Mouse (Mus musculus): ENCODE results near the gene Nub1. TPM values are rescaled to one million over a fixed set of nuclear protein-coding genes. Genes with fewer than 3 reads are reported as not detected.
"Not testable (repeated sequence)": the region's sequence is repeated elsewhere in the genome, so short reads cannot be mapped to it uniquely, and the experiment has no call there.

Gene Nub1
- polyA plus RNA-seq, 1 experiment = 81.1 TPM

DNA sequence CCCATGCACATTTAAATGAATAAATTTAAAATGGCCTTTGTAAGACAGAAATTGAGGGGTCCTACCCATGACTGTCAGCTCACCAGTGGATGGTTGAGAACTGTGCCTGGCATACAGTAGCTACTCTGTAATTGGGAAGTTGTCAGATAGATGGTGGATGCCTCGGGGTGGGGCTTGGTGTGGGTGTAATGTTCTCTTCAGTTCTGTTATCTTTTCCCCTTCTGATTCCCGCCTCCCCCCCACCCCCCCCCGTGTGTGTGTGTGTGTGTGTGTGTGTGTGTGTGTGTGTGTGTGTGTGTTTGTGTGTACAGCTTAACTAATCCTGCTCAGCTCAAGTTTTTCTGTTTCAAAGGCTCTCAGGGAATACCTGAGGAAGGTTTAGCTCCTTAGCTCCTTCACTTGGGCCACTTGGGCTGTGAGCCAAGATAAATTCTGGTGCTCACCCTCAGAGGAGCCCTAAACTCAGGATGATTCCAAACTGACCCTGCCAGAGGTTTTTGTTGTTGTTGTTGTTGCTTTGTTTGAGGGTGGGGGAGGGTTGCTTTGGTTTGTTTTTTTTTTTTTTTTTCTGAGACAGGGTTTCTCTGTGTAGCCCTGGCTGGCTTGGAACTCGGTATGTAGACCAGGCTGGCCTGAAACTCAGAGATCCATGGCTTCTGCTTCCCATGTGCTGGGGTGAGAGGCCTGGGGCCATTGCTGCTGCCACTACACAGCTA, 25.5 kb upstream of the Nub1 start:
- Histone ChIP-seq H3K4me3 (ENCODE audit: low read depth, low read length) (no peak overlapping the region), H3K27ac (ENCODE audit: insufficient read depth, low read length) (peak overlapping the region; percentile 70; the same call in 1 of the 2 replicates), H3K27me3 (ENCODE audit: control insufficient read depth, insufficient read depth, low read length, poor library complexity, severe bottlenecking) (no peaks in the 10 kb centered on the region), H3K36me3 (ENCODE audit: control insufficient read depth, insufficient read depth, low read length, poor library complexity, severe bottlenecking) (no peaks in the 10 kb centered on the region), H3K9me3 (replicated peaks; ENCODE audit: control insufficient read depth, insufficient read depth, low read length, poor library complexity, severe bottlenecking) (peaks cover 7% of the 10 kb centered on the region; the same call in 1 of the 2 replicates), H3K4me1 (ENCODE audit: control insufficient read depth, insufficient read depth, low read length) (no peaks in the 10 kb centered on the region), H3K9ac (ENCODE audit: low read depth, poor library complexity, severe bottlenecking) (no peak overlapping the region)
- TF ChIP-seq POLR2A (IDR thresholded peaks at IDR 0.05; ENCODE audit: insufficient read depth, low read length) (no peak), CTCF (IDR thresholded peaks at IDR 0.05; ENCODE audit: low read depth, low read length) (no peak), EP300 (IDR thresholded peaks at IDR 0.05; ENCODE audit: insufficient read depth, low read depth, low read length) (no peak)

DNA sequence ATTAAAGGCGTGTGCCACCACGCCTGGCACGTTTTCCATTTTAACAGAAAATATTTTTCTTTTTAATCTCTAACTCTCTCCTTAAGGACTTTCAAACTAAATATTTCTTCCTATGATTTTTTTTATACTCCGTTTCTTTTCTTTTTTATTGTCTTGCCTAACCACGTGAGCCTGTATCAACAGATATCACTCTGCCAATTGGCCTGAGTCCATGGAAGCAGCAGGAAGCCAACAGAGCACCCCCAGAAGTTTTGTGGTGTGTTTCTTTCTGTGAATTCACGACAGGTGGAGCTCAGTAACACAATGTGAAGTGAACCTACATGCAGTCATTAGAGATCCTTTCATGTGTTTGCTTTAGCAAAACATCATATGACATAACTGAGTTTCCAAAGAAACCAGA, 23.9 kb upstream of the Nub1 start:
- Histone ChIP-seq H3K4me3 (ENCODE audit: low read depth, low read length) (no peak overlapping the region), H3K9me3 (replicated peaks; ENCODE audit: control insufficient read depth, insufficient read depth, low read length, poor library complexity, severe bottlenecking) (peaks cover 14% of the 10 kb centered on the region), H3K9ac (ENCODE audit: low read depth, poor library complexity, severe bottlenecking) (no peak overlapping the region), H3K27ac (ENCODE audit: insufficient read depth, low read length) (no peak overlapping the region), H3K36me3 (ENCODE audit: control insufficient read depth, insufficient read depth, low read length, poor library complexity, severe bottlenecking) (no peaks in the 10 kb centered on the region), H3K4me1 (ENCODE audit: control insufficient read depth, insufficient read depth, low read length) (no peaks in the 10 kb centered on the region), H3K27me3 (ENCODE audit: control insufficient read depth, insufficient read depth, low read length, poor library complexity, severe bottlenecking) (no peaks in the 10 kb centered on the region)
- TF ChIP-seq EP300 (IDR thresholded peaks at IDR 0.05; ENCODE audit: insufficient read depth, low read depth, low read length) (no peak), POLR2A (IDR thresholded peaks at IDR 0.05; ENCODE audit: insufficient read depth, low read length) (no peak), CTCF (IDR thresholded peaks at IDR 0.05; ENCODE audit: low read depth, low read length) (no peak)

DNA sequence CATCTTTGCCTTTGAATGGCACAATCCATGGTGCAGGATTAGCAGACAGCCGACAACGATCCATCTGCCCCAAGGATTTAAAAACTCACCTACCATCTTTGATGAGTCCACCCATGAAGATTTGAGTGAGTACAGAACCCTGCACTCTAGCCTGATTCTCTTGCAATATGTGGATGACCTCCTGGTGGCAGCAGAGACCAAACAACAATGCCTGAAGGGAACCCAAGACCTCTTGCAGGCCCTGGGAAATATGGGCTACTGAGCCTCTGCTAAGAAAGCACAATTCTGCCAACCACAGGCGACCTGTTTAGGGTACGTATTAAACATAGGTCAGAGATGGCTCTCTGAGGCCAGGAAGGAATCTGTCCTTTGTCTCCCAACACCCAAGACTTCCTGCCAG, 11.1 kb upstream of the Nub1 start:
- Histone ChIP-seq H3K9me3 (replicated peaks; ENCODE audit: control insufficient read depth, insufficient read depth, low read length, poor library complexity, severe bottlenecking) (peaks cover 8% of the 10 kb centered on the region), H3K27ac (ENCODE audit: insufficient read depth, low read length) (no peak overlapping the region), H3K9ac (ENCODE audit: low read depth, poor library complexity, severe bottlenecking) (no peak overlapping the region), H3K27me3 (ENCODE audit: control insufficient read depth, insufficient read depth, low read length, poor library complexity, severe bottlenecking) (no peaks in the 10 kb centered on the region), H3K4me3 (ENCODE audit: low read depth, low read length) (no peak overlapping the region), H3K4me1 (ENCODE audit: control insufficient read depth, insufficient read depth, low read length) (no peaks in the 10 kb centered on the region), H3K36me3 (ENCODE audit: control insufficient read depth, insufficient read depth, low read length, poor library complexity, severe bottlenecking) (no peaks in the 10 kb centered on the region)
- TF ChIP-seq CTCF (IDR thresholded peaks at IDR 0.05; ENCODE audit: low read depth, low read length) = peak; percentile 65
- no peak for TF ChIP-seq POLR2A (IDR thresholded peaks at IDR 0.05; ENCODE audit: insufficient read depth, low read length)

DNA sequence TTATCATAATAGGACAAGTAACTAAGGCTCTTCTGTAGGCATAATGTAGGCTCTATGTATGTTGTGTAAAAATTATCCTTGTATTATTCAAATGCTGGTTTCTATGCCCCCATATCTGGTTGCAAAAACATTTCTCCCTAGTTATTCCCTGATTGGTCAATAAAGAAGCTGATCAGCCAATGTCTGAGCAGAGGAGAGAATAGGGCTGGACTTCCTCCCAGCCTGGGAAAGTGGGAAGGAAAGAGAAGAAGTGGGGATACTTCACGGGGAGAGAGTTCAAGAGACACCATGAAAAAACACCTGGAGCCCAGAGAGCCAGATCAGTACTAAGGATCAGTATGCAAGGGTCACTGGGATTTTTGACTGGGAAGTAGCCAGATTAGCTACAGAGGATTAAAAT, 3.9 kb upstream of the Nub1 start:
- TF ChIP-seq CTCF (IDR thresholded peaks at IDR 0.05; ENCODE audit: low read depth, low read length) = no peak
- no peak for TF ChIP-seq POLR2A (IDR thresholded peaks at IDR 0.05; ENCODE audit: insufficient read depth, low read length)
- no peak for TF ChIP-seq EP300 (IDR thresholded peaks at IDR 0.05; ENCODE audit: insufficient read depth, low read depth, low read length)

DNA sequence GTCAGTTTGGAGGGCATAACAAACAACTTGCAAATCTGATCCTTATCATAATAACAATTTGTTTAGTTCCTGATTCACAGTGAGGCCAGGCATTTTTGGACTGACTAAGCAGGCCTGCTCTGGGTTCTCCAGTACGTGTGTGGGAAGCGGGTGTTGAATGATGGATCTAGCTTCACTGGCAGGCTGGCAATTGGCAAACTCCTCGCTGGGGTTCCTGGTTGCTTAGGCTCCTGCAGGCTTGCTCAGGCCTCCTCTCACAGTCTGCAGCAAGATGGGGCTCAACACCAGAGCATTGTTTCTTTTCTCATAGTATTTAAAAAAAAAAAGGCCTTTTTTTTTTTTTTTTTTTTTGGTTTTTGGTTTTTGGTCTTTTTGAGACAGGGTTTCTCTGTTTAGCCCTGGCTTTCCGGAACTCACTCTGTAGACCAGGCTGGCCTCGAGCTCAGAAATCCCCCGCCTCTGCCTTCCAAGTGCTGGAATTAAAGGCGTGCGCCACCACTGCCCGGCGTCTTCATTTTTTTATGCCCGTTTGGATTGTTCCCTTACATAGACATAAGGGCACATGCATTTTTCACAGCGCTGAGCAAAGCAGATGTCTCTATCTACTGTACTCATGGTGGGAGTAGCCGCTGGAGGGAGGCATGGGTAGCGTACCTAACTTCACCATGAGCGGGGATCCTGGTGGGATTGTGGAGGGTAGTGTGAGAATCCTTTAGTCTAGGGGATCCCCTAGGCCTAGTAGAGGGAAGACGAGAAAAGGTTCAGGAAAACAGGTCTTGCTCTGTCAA, 560 bp upstream of the Nub1 start:
- TF ChIP-seq POLR2A (IDR thresholded peaks at IDR 0.05; ENCODE audit: insufficient read depth, low read length) = no peak
- no peak for TF ChIP-seq CTCF (IDR thresholded peaks at IDR 0.05; ENCODE audit: low read depth, low read length)
- no peak for TF ChIP-seq EP300 (IDR thresholded peaks at IDR 0.05; ENCODE audit: insufficient read depth, low read depth, low read length)
- Histone ChIP-seq H3K4me3 (ENCODE audit: low read depth, low read length) (peak overlapping the region; percentile 66), H3K36me3 (ENCODE audit: control insufficient read depth, insufficient read depth, low read length, poor library complexity, severe bottlenecking) (peaks cover 5% of the 10 kb centered on the region; the same call in 1 of the 2 replicates), H3K9ac (ENCODE audit: low read depth, poor library complexity, severe bottlenecking) (peak overlapping the region; percentile 75), H3K9me3 (replicated peaks; ENCODE audit: control insufficient read depth, insufficient read depth, low read length, poor library complexity, severe bottlenecking) (no peaks in the 10 kb centered on the region), H3K27ac (ENCODE audit: insufficient read depth, low read length) (peak overlapping the region; percentile 98), H3K4me1 (ENCODE audit: control insufficient read depth, insufficient read depth, low read length) (no peaks in the 10 kb centered on the region), H3K27me3 (ENCODE audit: control insufficient read depth, insufficient read depth, low read length, poor library complexity, severe bottlenecking) (no peaks in the 10 kb centered on the region)

More for the DNA sequence above, 3.9 kb upstream of the Nub1 start:
- Histone ChIP-seq H3K27ac (ENCODE audit: insufficient read depth, low read length) (no peak overlapping the region), H3K4me3 (ENCODE audit: low read depth, low read length) (no peak overlapping the region), H3K9me3 (replicated peaks; ENCODE audit: control insufficient read depth, insufficient read depth, low read length, poor library complexity, severe bottlenecking) (peaks cover 11% of the 10 kb centered on the region), H3K27me3 (ENCODE audit: control insufficient read depth, insufficient read depth, low read length, poor library complexity, severe bottlenecking) (no peaks in the 10 kb centered on the region), H3K4me1 (ENCODE audit: control insufficient read depth, insufficient read depth, low read length) (no peaks in the 10 kb centered on the region), H3K9ac (ENCODE audit: low read depth, poor library complexity, severe bottlenecking) (no peak overlapping the region), H3K36me3 (ENCODE audit: control insufficient read depth, insufficient read depth, low read length, poor library complexity, severe bottlenecking) (no peaks in the 10 kb centered on the region)

DNA sequence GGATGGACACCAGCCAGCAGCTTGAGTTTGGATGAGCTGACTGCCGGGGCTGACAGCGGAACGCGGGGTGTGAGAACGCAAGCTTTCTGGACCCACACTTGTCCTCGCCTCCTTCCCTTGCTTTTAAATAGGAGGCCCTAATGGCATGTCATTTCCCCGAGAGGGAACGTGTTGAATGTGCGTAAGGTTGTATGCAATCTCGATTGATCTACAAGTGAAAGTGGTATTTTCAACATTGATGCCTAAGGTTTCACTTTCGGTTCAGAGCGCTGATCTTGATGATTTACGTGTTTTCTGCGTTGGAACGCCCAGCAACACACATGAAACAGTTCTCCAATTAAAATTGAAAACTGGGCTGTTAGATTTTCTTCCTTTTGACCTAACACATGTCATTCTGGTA, 844 bp downstream of the Nub1 start:
- Histone ChIP-seq H3K4me1 (ENCODE audit: control insufficient read depth, insufficient read depth, low read length) (no peaks in the 10 kb centered on the region), H3K36me3 (ENCODE audit: control insufficient read depth, insufficient read depth, low read length, poor library complexity, severe bottlenecking) (peaks cover 12% of the 10 kb centered on the region), H3K9me3 (replicated peaks; ENCODE audit: control insufficient read depth, insufficient read depth, low read length, poor library complexity, severe bottlenecking) (no peaks in the 10 kb centered on the region), H3K4me3 (ENCODE audit: low read depth, low read length) (peak overlapping the region; percentile 98), H3K9ac (ENCODE audit: low read depth, poor library complexity, severe bottlenecking) (peak overlapping the region; percentile 94), H3K27ac (ENCODE audit: insufficient read depth, low read length) (peak overlapping the region; percentile 79), H3K27me3 (ENCODE audit: control insufficient read depth, insufficient read depth, low read length, poor library complexity, severe bottlenecking) (no peaks in the 10 kb centered on the region)
- no peak for TF ChIP-seq POLR2A (IDR thresholded peaks at IDR 0.05; ENCODE audit: insufficient read depth, low read length)

DNA sequence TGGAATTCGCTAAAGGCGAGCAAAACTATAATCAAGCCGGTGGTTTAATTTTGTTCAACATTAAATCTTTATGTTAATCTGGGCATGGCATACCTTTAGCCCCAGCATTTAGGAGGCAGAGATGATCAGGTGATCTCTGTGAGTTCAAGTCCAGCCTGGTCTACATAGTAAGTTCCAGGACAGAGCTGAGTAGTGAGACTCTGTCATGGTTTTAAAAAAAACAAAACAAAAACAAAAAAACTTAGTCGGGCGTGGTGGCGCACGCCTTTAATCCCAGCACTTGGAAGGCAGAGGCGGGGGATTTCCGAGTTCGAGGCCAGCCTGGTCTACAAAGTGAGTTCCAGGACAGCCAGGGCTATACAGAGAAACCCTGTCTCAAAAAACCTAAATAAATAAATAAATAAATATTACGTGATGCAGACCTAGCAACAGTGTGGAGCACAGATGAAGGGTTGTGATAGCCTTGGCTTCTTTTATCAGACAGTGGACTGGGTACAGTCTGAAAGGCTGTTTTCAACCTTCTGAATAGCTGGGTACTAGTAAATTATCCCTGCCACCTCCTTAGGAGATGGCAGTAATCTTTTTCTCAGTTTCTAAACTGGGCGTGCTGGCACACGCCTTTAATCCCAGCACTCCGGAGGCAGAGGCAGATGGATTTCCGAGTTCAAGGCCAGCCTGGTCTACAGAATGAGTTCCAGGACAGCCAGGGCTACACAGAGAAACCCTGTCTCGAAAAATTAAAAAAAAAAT, 1.5 kb downstream of the Nub1 start:
- peak overlapping the region; percentile 42; the same call in 1 of the 2 replicates for H3K27ac ChIP-seq (ENCODE audit: insufficient read depth, low read length)
- peak overlapping the region; percentile 3; the same call in 1 of the 2 replicates for H3K4me3 ChIP-seq (ENCODE audit: low read depth, low read length)
- H3K9me3 ChIP-seq (replicated peaks; ENCODE audit: control insufficient read depth, insufficient read depth, low read length, poor library complexity, severe bottlenecking); H3K27me3 ChIP-seq (ENCODE audit: control insufficient read depth, insufficient read depth, low read length, poor library complexity, severe bottlenecking); H3K4me1 ChIP-seq (ENCODE audit: control insufficient read depth, insufficient read depth, low read length): not testable (repeated sequence)
- peak overlapping the region; percentile 94 for H3K9ac ChIP-seq (ENCODE audit: low read depth, poor library complexity, severe bottlenecking)
- peaks cover 18% of the 10 kb centered on the region for H3K36me3 ChIP-seq (ENCODE audit: control insufficient read depth, insufficient read depth, low read length, poor library complexity, severe bottlenecking)
